Mouse (Mus musculus) CD8-positive naive resting alpha-beta T cell, adult 2 months (primary cell): Measurements from ENCODE around the gene Dusp19.
A peak's percentile ranks its signal among the peaks of the same experiment; 100 is the strongest.

ENCODE experiments used
- DNase-seq, 2 experiments: peaks; one replicate each; pipeline ENCODE4 v3.0.0; 2022; ENCODE audit warnings: low read depth in 2 of 2, low spot score in 2 of 2

The Dusp19 gene

DNA sequence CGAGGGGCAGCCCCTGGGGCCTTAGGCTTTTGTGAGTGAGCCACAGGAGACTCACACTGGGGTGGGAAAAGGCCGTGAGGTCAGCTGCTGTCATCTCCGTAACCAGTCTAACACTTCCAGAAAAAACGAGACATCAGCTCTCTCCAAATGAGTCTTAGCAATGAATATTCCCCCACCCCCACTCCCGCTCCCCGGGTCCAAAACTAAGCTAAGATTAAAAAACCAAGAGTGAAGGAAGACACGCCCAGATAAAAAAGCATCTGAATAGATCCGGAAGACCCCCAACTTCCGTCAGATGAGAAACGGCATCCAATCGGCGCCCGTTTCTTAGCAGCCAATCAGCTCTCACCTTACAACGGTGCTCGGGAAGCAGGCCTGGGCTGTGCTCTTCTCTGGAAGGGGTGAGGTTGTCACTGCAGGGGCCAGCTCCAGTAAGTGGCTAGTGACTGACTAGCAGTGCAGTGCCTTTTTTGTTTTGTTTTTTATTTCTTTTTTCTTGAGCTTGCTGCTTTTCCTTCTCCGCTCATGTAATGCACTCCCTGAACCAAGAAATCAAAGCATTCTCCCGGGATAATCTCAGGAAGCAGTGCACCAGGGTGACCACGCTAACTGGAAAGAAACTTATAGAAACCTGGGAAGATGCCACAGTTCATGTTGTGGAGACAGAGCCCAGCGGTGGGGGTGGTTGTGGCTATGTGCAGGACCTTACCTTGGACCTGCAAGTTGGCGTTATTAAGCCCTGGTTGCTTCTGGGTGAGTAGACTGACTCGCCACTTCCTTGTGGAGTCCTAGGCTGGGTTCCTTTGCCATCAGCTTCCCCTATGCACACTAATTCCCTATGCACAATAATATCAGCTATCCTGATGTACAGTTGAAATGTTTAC is at the start of gene Dusp19, which contains the start of gene Nup35:
Gene Dusp19 (plus strand): TSS at position 192 of the 884 bp plus-strand sequence.
Gene Nup35 (plus strand): TSS at position 383 of the 884 bp plus-strand sequence.
- DNase-seq, result peak; percentile 85 to 91

DNA sequence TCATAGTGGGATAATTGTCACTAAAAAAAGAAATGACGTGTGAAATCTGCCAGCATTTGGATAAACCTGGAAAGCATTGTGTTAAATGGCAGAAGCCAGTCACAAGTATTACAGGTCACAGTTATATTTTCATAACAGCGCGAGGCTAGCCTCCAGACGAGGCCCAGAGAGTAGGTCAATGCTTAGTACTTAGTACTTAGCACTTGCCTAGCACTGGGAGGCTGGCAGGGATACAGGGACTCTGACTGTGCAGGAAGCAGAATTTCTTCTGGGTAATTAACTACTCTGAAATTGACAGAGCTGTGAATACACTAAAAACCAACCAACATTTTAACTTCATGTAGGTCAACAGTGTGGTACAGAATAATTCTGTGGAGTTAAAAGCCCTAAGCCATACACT is 49.4 kb upstream of the Dusp19 start:
- no peak for DNase-seq

DNA sequence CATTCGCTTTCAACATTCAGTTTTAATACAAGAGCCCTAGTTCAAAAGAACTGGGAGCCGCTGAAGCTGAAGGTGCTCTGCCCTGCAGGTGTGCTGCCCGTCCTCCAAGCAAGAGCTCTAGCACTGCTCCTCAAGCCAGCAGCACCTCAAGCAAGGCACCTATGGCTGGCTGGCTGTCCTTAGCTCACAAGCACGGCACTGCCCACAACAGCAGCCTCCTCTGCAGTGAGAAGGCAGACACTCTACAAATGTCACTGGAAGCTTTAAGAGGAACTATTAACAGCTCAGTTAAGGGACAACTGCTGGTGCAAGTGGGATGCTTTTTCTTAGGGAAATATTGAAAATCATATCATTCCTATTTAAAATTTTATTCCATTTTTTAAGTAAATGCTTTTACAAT is 46.2 kb upstream of the Dusp19 start:
- DNase-seq, result no peak

DNA sequence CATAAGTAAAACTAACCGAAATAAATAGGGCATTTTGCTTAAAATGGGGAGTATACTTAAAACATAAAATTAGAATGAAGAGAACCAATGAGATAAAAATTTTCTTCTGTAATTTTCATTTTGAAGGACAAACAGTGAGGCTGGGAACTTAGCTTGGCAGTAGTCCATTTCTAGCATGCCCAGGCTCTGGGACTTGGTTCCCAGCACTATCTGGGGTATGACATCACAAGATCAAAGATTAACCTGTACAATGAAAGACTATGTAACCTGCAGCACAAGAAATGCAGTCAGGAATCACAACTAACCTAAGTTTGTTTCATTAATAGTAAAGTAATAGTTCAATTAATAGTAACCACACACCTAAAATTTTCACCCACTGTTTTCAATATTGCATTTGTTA is 39.6 kb upstream of the Dusp19 start:
- no peak for DNase-seq

GRCm38 (mm10) chr2:80579253-80579891 is 37.5 kb upstream of the Dusp19 start:
- DNase-seq, result no peak

DNA sequence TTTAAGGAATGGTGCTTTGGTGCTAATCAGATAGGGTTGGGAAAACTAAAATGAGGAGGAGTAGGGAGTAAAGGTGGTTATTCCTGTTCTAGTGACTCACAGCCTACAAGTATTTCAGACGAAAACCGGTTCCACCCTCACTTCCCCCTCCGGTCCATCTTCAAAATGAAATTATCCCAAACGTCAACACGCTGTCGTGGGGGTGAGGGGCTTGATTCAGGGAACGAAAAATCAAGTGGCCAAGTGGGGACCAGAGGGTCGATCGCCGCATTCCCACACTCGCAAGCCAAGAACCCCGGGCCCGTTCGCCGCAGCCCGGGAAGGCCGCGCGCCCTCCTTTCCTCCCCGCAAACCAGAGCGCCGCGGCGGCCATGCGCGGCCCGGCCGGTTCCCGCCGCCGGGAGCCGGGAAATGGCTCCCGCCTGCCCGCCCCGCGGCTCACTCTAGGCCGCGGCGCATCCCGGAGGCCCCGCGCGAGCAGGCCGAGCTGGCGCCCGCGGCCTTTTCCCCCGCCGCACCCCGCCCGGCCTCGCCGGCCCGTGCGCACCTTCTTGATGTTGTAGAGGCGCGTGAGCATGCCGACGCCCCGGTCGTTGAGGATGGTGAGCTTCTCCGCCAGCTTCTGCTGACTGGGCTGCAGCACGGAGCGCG is 36.4 kb upstream of the Dusp19 start:
- peak in 1 of 2 experiments; percentile 11 for DNase-seq

DNA sequence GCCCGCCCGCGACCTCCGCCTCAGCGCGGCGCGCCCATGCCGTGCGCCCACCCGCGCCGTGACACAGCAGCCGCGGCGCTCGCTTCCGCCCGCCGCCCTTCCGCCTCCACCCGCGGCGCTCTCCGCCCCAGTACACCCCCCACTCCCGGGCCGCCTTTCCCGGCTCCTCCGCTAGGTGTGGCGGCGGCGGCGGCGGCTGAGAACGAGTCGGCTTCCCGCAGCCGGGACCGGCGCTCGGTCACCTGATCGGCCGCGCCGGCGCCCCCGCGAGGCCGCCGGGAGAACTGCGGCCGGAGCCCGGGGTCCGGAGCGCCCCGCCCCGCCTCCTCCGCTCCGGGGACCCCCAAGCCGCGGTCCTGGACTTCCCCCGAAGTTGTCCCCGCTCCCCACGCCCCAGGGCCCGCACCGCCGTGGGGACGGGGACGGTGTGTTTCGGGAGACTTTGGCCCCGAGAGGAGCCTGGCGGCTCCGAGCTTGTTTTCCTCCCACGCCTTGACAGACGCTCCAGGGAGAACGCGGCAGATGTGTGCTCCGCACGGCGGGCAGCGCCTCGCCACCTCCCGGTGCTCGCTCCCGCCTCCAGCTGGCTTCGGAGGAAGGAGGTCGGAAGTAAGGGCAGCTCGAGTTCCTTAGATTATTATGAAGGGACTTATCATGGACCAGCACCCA is 35.7 kb upstream of the Dusp19 start, which contains the start of gene Nckap1:
Gene Nckap1 (minus strand): TSS at position 338 of the 669 bp plus-strand sequence.
- DNase-seq, result peak; percentile 73 to 75

GRCm38 (mm10) chr2:80582356-80582755 is 34.5 kb upstream of the Dusp19 start:
- DNase-seq, result no peak

- DNase-seq, result no peak
Measured at GRCm38 (mm10) chr2:80594215-80594918, 22.5 kb upstream of the Dusp19 start.

- DNase-seq, result no peak
Measured at GRCm38 (mm10) chr2:80596960-80597359, 19.9 kb upstream of the Dusp19 start.

GRCm38 (mm10) chr2:80599850-80600249 is 17.0 kb upstream of the Dusp19 start:
- no peak for DNase-seq

- no peak for DNase-seq
Measured at GRCm38 (mm10) chr2:80600611-80601010, 16.2 kb upstream of the Dusp19 start.

DNA sequence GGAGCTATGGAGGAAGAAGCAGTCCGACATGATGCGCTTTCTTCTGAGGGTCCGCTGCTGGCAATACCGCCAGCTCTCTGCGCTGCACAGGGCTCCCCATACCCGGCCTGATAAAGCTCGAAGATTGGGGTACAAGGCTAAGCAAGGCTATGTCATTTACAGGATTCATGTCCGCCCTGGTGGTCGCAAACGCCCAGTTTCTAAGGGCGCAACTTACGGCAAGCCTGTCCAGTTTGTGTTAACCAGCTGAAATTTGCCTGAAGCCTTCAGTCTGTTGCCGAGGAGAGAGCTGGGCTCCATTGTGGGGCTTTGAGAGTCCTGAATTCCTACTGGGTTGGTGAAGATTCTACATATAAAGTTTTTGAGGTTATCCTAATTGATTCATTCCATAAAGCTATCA is 14.1 kb upstream of the Dusp19 start:
- DNase-seq, result no peak

DNA sequence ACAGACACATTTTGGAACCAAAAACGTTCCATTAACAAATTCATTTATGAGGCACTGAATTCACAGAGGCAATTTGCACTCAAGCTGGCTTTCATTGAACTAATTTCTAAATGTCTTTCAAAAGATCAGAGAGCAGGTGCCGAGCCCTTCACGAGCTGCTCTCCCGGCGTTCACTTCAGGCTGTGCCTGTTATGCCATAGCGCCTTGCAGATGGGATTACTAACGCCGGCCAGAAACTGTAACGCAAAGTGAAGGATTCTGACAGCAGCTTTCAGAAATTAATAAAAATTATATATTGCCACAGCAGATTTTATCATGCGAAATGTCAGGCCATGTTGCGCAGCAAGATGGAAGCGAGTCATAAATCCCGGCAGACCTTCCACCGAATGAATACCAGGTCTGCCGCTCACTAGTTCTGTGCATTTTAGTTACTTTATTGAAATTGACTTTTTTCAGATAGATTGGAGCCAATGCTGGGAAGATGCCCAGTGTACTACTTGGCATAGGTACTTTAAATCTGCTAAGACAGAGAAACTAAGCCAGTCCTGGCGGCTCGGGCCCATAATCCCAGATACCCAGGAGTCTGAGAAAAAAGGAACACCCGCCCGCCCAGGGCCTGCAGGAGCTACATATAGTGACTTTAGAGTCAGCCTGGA is 12.9 kb upstream of the Dusp19 start:
- DNase-seq, result no peak

DNA sequence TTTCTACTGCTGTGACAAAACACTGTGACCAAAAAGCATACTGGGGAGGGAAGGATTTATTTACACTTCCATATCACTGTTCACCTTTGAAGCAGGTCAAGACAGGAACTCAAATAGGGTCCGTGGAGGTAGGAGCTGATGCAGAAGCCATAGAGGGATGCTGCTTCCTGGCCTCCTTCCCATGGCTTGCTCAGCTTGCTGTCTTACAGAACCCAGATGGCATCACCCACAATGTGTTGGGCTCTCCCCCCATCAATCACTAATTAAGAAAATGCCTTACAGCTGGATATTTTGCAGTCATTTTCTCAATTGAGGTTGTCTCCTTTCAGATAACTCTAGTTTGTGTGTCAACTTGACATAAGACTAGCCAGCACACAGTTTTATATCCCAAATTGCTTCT is 4.6 kb upstream of the Dusp19 start:
- no peak for DNase-seq

DNA sequence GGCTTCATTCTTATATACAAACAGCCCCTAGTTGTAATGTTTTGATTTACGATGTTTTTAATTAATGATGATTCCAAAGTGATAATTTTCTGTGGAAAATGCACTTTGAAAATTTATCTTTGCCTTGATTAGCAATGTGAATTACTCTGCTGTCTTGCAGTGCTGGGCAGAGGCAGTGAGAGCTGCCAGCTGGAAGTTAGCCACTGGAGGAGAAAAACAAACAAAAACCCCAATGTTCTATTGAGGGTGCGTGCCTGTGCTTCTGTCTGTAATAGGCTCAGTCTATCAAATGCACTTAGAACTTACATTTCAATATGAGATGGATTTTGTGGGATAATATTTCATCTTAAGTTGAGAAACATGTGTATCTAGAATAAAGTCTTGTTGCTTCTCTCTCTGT is 4.0 kb upstream of the Dusp19 start:
- no peak for DNase-seq

GRCm38 (mm10) chr2:80618991-80619390 is 2.1 kb downstream of the Dusp19 start:
- no peak for DNase-seq

GRCm38 (mm10) chr2:80621921-80622320 is 5.1 kb downstream of the Dusp19 start:
- no peak for DNase-seq

- DNase-seq, result no peak
Measured at GRCm38 (mm10) chr2:80624523-80624922, 7.7 kb downstream of the Dusp19 start.
